Comparison of ENCODE assay signal across 10 mouse cellular contexts in genomic region chr6:30572456-30573311, GRCm38 (mm10). TPM values are rescaled to one million over a fixed set of nuclear protein-coding genes. Genes with fewer than 3 reads are reported as not detected.
DNase-seq lines count a peak whose midpoint lies in the region; ATAC-seq and TF ChIP-seq lines count a peak whose summit lies in the region.
"Had no signal": no experiment of that assay in that cellular context is flagged by ENCODE, and none has a peak within 500 bp of the region (broad histone marks: within the 10 kb centered on the region; RNA-seq: fewer than 3 reads in every experiment).

No protein-coding gene starts in this region.

- no peaks in the 10 kb centered on the region for H3K9me3 ChIP-seq in liver, embryonic 12.5 days (replicated peaks)
- no peaks in the 10 kb centered on the region for H3K9me3 ChIP-seq in liver, postnatal 0 days (ENCODE audit: low read length)
- H3K9me3 ChIP-seq in heart, embryonic 12.5 days (replicated peaks): no peaks in the 10 kb centered on the region
- H3K9me3 ChIP-seq in stomach, embryonic 15.5 days: no peaks in the 10 kb centered on the region

- peaks cover 13% of the 10 kb centered on the region for H3K27me3 ChIP-seq in liver, embryonic 12.5 days (replicated peaks)
- H3K27me3 ChIP-seq in liver, postnatal 0 days (ENCODE audit: insufficient read depth, low read length): no peaks in the 10 kb centered on the region
- no peaks in the 10 kb centered on the region for H3K27me3 ChIP-seq in heart, embryonic 12.5 days (replicated peaks)
- no peaks in the 10 kb centered on the region for H3K27me3 ChIP-seq in stomach, embryonic 15.5 days (replicated peaks)

- no peak for DNase-seq in liver, postnatal 0 days
- peak; percentile 56 to 71 for DNase-seq in layer of hippocampus, postnatal 36 days
- DNase-seq in lung, postnatal 4 days: peak; percentile 59 to 78
- no peak for DNase-seq in adrenal gland, adult 8-10 months
- no peak for DNase-seq in urinary bladder, adult 18-20 months (ENCODE audit: low spot score in 2 of 2)

- 67% methylated on average over 20 of the region's 20 CpGs for WGBS in liver, embryonic 12.5 days (ENCODE audit: insufficient replicate concordance)
- WGBS in liver, postnatal 0 days (ENCODE audit: insufficient replicate concordance): 73% methylated on average over 20 of the region's 20 CpGs
- WGBS in heart, embryonic 12.5 days: 42% methylated on average over 20 of the region's 20 CpGs
- 56% methylated on average over 20 of the region's 20 CpGs for WGBS in stomach, embryonic 15.5 days

- H3K9ac ChIP-seq in liver, embryonic 12.5 days: no peak overlapping the region
- no peak overlapping the region for H3K9ac ChIP-seq in liver, postnatal 0 days (replicated peaks)
- H3K9ac ChIP-seq in heart, embryonic 12.5 days: peak overlapping the region; percentile 40; the same call in 1 of the 2 replicates
- no peak overlapping the region for H3K9ac ChIP-seq in stomach, embryonic 15.5 days

- TF ChIP-seq CTCF in liver, postnatal 0 days (IDR thresholded peaks at IDR 0.05; ENCODE audit: low read depth): no peak

- no peaks in the 10 kb centered on the region for H3K36me3 ChIP-seq in liver, embryonic 12.5 days
- H3K36me3 ChIP-seq in liver, postnatal 0 days (replicated peaks; ENCODE audit: insufficient read depth, low read length): no peaks in the 10 kb centered on the region
- no peaks in the 10 kb centered on the region for H3K36me3 ChIP-seq in heart, embryonic 12.5 days
- H3K36me3 ChIP-seq in stomach, embryonic 15.5 days: no peaks in the 10 kb centered on the region

- peak overlapping the region; percentile 10; the same call in 1 of the 2 replicates for H3K27ac ChIP-seq in liver, embryonic 12.5 days
- no peak overlapping the region for H3K27ac ChIP-seq in liver, postnatal 0 days (ENCODE audit: low read depth)
- peak overlapping the region; percentile 91 for H3K27ac ChIP-seq in heart, embryonic 12.5 days (ENCODE audit: poor library complexity, severe bottlenecking)
- H3K27ac ChIP-seq in stomach, embryonic 15.5 days: peak overlapping the region; percentile 75

- ATAC-seq in liver, embryonic 12.5 days: no peak
- ATAC-seq in liver, postnatal 0 days: no peak
- ATAC-seq in heart, embryonic 12.5 days (ENCODE audit: insufficient number of reproducible peaks, low FRiP score): peak; percentile 88
- peak; percentile 29; the same call in 1 of the 2 replicates for ATAC-seq in stomach, embryonic 15.5 days (ENCODE audit: insufficient read depth, low FRiP score, low read depth)

- no peak overlapping the region for H3K4me2 ChIP-seq in liver, embryonic 12.5 days
- no peak overlapping the region for H3K4me2 ChIP-seq in liver, postnatal 0 days (ENCODE audit: low read depth, low read length)
- peak overlapping the region; percentile 42 for H3K4me2 ChIP-seq in heart, embryonic 12.5 days
- H3K4me2 ChIP-seq in stomach, embryonic 15.5 days: no peak overlapping the region

- no peak overlapping the region for H3K4me3 ChIP-seq in liver, embryonic 12.5 days
- H3K4me3 ChIP-seq in liver, postnatal 0 days (ENCODE audit: low read depth, low read length): no peak overlapping the region
- H3K4me3 ChIP-seq in heart, embryonic 12.5 days: no peak overlapping the region
- no peak overlapping the region for H3K4me3 ChIP-seq in stomach, embryonic 15.5 days (replicated peaks)

- H3K4me1 ChIP-seq in liver, embryonic 12.5 days: no peaks in the 10 kb centered on the region
- H3K4me1 ChIP-seq in liver, postnatal 0 days (ENCODE audit: insufficient read depth): no peaks in the 10 kb centered on the region
- peaks cover 45% of the 10 kb centered on the region for H3K4me1 ChIP-seq in heart, embryonic 12.5 days (replicated peaks)
- H3K4me1 ChIP-seq in stomach, embryonic 15.5 days: peaks cover 12% of the 10 kb centered on the region; the same call in 1 of the 2 replicates

- TF ChIP-seq EP300 in liver, postnatal 0 days (IDR thresholded peaks at IDR 0.05; ENCODE audit: low read depth): no peak

RNA-seq across cellular contexts. Expression of gene Cpa4, which starts 4.5 kb away (rescaled TPM):
- polyA plus RNA-seq in liver, embryonic 12.5 days (2016; fragmentation: Nextera tagmentation; extraction: Ambion mirVana): 0.12 and 0.35 TPM in 2 replicates
- polyA plus RNA-seq in liver, postnatal 0 days (2015; fragmentation: Nextera tagmentation; extraction: Ambion mirVana): 0.05 TPM in 1 of 2 replicates, not detected in the other
- polyA plus RNA-seq in heart, embryonic 12.5 days (2016; fragmentation: Nextera tagmentation; extraction: Ambion mirVana): 2.9 and 3.1 TPM in 2 replicates
- not detected for total RNA-seq in layer of hippocampus, postnatal 36 days (2021)
- 0.83 TPM in 2 replicates for polyA plus RNA-seq in stomach, embryonic 15.5 days (2015; fragmentation: Nextera tagmentation; extraction: Ambion mirVana)
- total RNA-seq in adrenal gland, adult 8-10 months (2022): 1 to 10 TPM; 1.3 to 3.0 (median 2.0) TPM
- total RNA-seq: ES-E14 had no signal
- polyA plus RNA-seq: small intestine, adult 2 months had no signal

RNA-seq across cellular contexts. Expression of gene Cpa2, which starts 31.3 kb away (rescaled TPM):
- 0.77 and 1.2 TPM in 2 replicates for polyA plus RNA-seq in liver, embryonic 12.5 days (2016; fragmentation: Nextera tagmentation; extraction: Ambion mirVana)
- 0.63 and 2.1 TPM in 2 replicates for polyA plus RNA-seq in liver, postnatal 0 days (2015; fragmentation: Nextera tagmentation; extraction: Ambion mirVana)
- polyA plus RNA-seq in heart, embryonic 12.5 days (2016; fragmentation: Nextera tagmentation; extraction: Ambion mirVana): 5.3 and 6.3 TPM in 2 replicates
- total RNA-seq in layer of hippocampus, postnatal 36 days (2021): 1 to 10 TPM in 1 of 2 experiments, under 1 TPM in 1; 0.92 to 2.0 TPM
- polyA plus RNA-seq in stomach, embryonic 15.5 days (2015; fragmentation: Nextera tagmentation; extraction: Ambion mirVana): 765 and 1,219 TPM in 2 replicates
- total RNA-seq in adrenal gland, adult 8-10 months (2022): 1 to 10 TPM in 3 of 4 experiments, under 1 TPM in 1; 0.64 to 3.3 (median 1.0) TPM

RNA-seq across cellular contexts. Expression of gene Cpa5, which starts 38.1 kb away (rescaled TPM):
- 0.11 TPM in 1 of 2 replicates, not detected in the other for polyA plus RNA-seq in liver, embryonic 12.5 days (2016; fragmentation: Nextera tagmentation; extraction: Ambion mirVana)
- not detected in 2 replicates for polyA plus RNA-seq in liver, postnatal 0 days (2015; fragmentation: Nextera tagmentation; extraction: Ambion mirVana)
- 1.1 and 1.9 TPM in 2 replicates for polyA plus RNA-seq in heart, embryonic 12.5 days (2016; fragmentation: Nextera tagmentation; extraction: Ambion mirVana)
- total RNA-seq in layer of hippocampus, postnatal 36 days (2021): not detected
- 0.14 and 0.21 TPM in 2 replicates for polyA plus RNA-seq in stomach, embryonic 15.5 days (2015; fragmentation: Nextera tagmentation; extraction: Ambion mirVana)
- total RNA-seq in adrenal gland, adult 8-10 months (2022): not detected
- total RNA-seq: ES-E14 had no signal
- polyA plus RNA-seq: small intestine, adult 2 months had no signal

Comparison
In these comparisons a context has a peak if more than half of its experiments do, and no peak if none do; other contexts are left out.
1. ATAC-seq: peak in heart, embryonic 12.5 days (single experiment) and stomach, embryonic 15.5 days (single experiment); none in liver, embryonic 12.5 days (single experiment) and liver, postnatal 0 days (single experiment).
2. DNase-seq: peak in layer of hippocampus, postnatal 36 days (2 of 2) and lung, postnatal 4 days (2 of 2); none in liver, postnatal 0 days (single experiment), adrenal gland, adult 8-10 months (single experiment) and urinary bladder, adult 18-20 months (0 of 2).
3. RNA of gene Cpa2, which starts 31.3 kb away (polyA plus RNA-seq): 765 to 1,219 TPM in stomach, embryonic 15.5 days; 5.3 to 6.3 TPM in heart, embryonic 12.5 days, 0.77 to 1.2 TPM in liver, embryonic 12.5 days and 0.63 to 2.1 TPM in liver, postnatal 0 days; every median in the first group is over 100 times any median in the second.